Mouse (Mus musculus) granulocyte monocyte progenitor cell, adult 5-6 weeks (primary cell): ENCODE data around the gene Polr3b. TPM values are rescaled to one million over a fixed set of nuclear protein-coding genes. Genes with fewer than 3 reads are reported as not detected.

Experiments used
- ATAC-seq: replicated peaks from 2 replicates; pipeline ENCODE4 v1.8.0; 2016; ENCODE audit warnings: mild to moderate bottlenecking, moderate TSS enrichment, inconsistent platforms; ENCODE audit not compliant: poor library complexity, severe bottlenecking
- total RNA-seq, 2 experiments: library from RNA; stranded (forward) in 1 of 2; stranded (reverse) in 1 of 2; fragments of 200-712, 200-1000 nt in 1 of 2; fragments of >200 nt in 1 of 2; fragmentation: Nextera tagmentation in 1 of 2; gene quantifications; 2 replicates each; pipeline ENCODE4 v1.2.3; 2014 to 2017

The Polr3b gene
- total RNA-seq, 2 experiments from 2014 or later: 29.8 to 46.9 TPM

- ATAC-seq: no peak
Measured at GRCm38 (mm10) chr10:84756435-84757095, 134.5 kb downstream of the Polr3b start.

GRCm38 (mm10) chr10:84757426-84758199 is 135.5 kb downstream of the Polr3b start:
- no peak for ATAC-seq

- ATAC-seq: no peak
Measured at GRCm38 (mm10) chr10:84758200-84758468, 136.0 kb downstream of the Polr3b start.

GRCm38 (mm10) chr10:84758483-84759431 is 136.7 kb downstream of the Polr3b start:
- no peak for ATAC-seq

GRCm38 (mm10) chr10:84759511-84760117 is 137.5 kb downstream of the Polr3b start:
- ATAC-seq: no peak

GRCm38 (mm10) chr10:84760118-84761111 is 138.3 kb downstream of the Polr3b start:
- no peak; the same call in 1 of the 2 replicates for ATAC-seq

GRCm38 (mm10) chr10:84768766-84769165 is 146.7 kb downstream of the Polr3b start:
- ATAC-seq: no peak

GRCm38 (mm10) chr10:84772380-84773130 is 150.5 kb downstream of the Polr3b start:
- ATAC-seq: no peak

GRCm38 (mm10) chr10:84773889-84774288 is 151.8 kb downstream of the Polr3b start:
- ATAC-seq: no peak

- peak; percentile 85 for ATAC-seq
Measured at GRCm38 (mm10) chr10:84774573-84774972, 152.5 kb downstream of the Polr3b start.

Other genes starting within 250 kb of the Polr3b start
- 0.53 TPM in 1 of 2 replicates, not detected in the other for gene Nuak1, start 181.7 kb upstream of the Polr3b start, total RNA-seq (2014; fragmentation: Nextera tagmentation)
- gene Nuak1, start 181.7 kb upstream of the Polr3b start, total RNA-seq (2017): under 0.01 and 0.13 TPM in 2 replicates
- gene Ckap4, start 88.2 kb upstream of the Polr3b start, total RNA-seq (2014; fragmentation: Nextera tagmentation): 67.8 and 79.6 TPM in 2 replicates
- 55.7 and 58.3 TPM in 2 replicates for gene Ckap4, start 88.2 kb upstream of the Polr3b start, total RNA-seq (2017)
- gene Tcp11l2, start 45.7 kb upstream of the Polr3b start, total RNA-seq (2014; fragmentation: Nextera tagmentation): 15.6 and 18.3 TPM in 2 replicates
- 8.9 and 9.5 TPM in 2 replicates for gene Tcp11l2, start 45.7 kb upstream of the Polr3b start, total RNA-seq (2017)
- gene Rfx4, start 133.8 kb downstream of the Polr3b start, total RNA-seq (2014; fragmentation: Nextera tagmentation): not detected in 2 replicates
- gene Rfx4, start 133.8 kb downstream of the Polr3b start, total RNA-seq (2017): not detected in 2 replicates